Mouse (Mus musculus): Measurements from ENCODE around the gene Got2. TPM values are rescaled to one million over a fixed set of nuclear protein-coding genes. Genes with fewer than 3 reads are reported as not detected.
A peak's percentile ranks its signal among the peaks of the same experiment; 100 is the strongest.

Gene Got2
- total RNA-seq (2014; rRNA removed) (172 and 198 TPM in 2 replicates), polyA plus RNA-seq (2015; fragmentation: Nextera tagmentation; extraction: Ambion mirVana) (190 and 208 TPM in 2 replicates)

- 8% methylated on average over 30 of the region's 31 CpGs for WGBS
- TF ChIP-seq CTCF (IDR thresholded peaks at IDR 0.05; ENCODE audit: low read depth) = peak; percentile 93
These were observed at the start of gene Got2 for GRCm38 (mm10) chr8:95888285-95889136. Gene Got2, minus strand, starts transcription at chr8:95888547.

GRCm38 (mm10) chr8:95932841-95933240 is 44.5 kb upstream of the Got2 start:
- TF ChIP-seq CTCF (IDR thresholded peaks at IDR 0.05; ENCODE audit: low read depth) = no peak
- DNase-seq = peak; percentile 74
- Histone ChIP-seq H3K27me3 (ENCODE audit: insufficient read depth, low read length) (no peaks in the 10 kb centered on the region), H3K4me2 (ENCODE audit: low read depth) (no peak overlapping the region), H3K27ac (ENCODE audit: low read depth, low read length) (no peak overlapping the region), H3K36me3 (ENCODE audit: insufficient read depth) (no peaks in the 10 kb centered on the region), H3K9ac (no peak overlapping the region), H3K9me3 (ENCODE audit: low read length) (no peaks in the 10 kb centered on the region), H3K4me1 (ENCODE audit: insufficient read depth) (no peaks in the 10 kb centered on the region), H3K4me3 (ENCODE audit: low read depth, low read length) (no peak overlapping the region)
- WGBS = 67% methylated on average over 5 of the region's 5 CpGs
- peak; percentile 56; the same call in 1 of the 2 replicates for ATAC-seq

More at GRCm38 (mm10) chr8:95888285-95889136, at the start of gene Got2:
- peaks cover 10% of the 10 kb centered on the region; the same call in 1 of the 2 replicates for H3K4me1 ChIP-seq (ENCODE audit: insufficient read depth)
- H3K4me2 ChIP-seq (ENCODE audit: low read depth) = peak within 1 kb of the TSS; percentile 89
- H3K9me3 ChIP-seq (ENCODE audit: low read length) = no peaks in the 10 kb centered on the region
- peak within 1 kb of the TSS; percentile 73 for H3K27ac ChIP-seq (ENCODE audit: low read depth, low read length)
- no peaks in the 10 kb centered on the region for H3K27me3 ChIP-seq (ENCODE audit: insufficient read depth, low read length)
- peak within 1 kb of the TSS; percentile 92 for H3K4me3 ChIP-seq (ENCODE audit: low read depth, low read length)
- H3K9ac ChIP-seq = peak within 1 kb of the TSS; percentile 88
- no peaks in the 10 kb centered on the region for H3K36me3 ChIP-seq (ENCODE audit: insufficient read depth)
- peak; percentile 94 for DNase-seq
- peak; percentile 93 for ATAC-seq

GRCm38 (mm10) chr8:95929821-95930220 is 41.5 kb upstream of the Got2 start:
- peak; percentile 62 for DNase-seq
- H3K36me3 ChIP-seq (ENCODE audit: insufficient read depth) = no peaks in the 10 kb centered on the region
- no peaks in the 10 kb centered on the region for H3K27me3 ChIP-seq (ENCODE audit: insufficient read depth, low read length)
- H3K4me3 ChIP-seq (ENCODE audit: low read depth, low read length) = no peak overlapping the region
- 50% methylated on average over 4 of the region's 4 CpGs for WGBS
- no peak overlapping the region for H3K9ac ChIP-seq
- H3K27ac ChIP-seq (ENCODE audit: low read depth, low read length) = no peak overlapping the region
- H3K4me1 ChIP-seq (ENCODE audit: insufficient read depth) = no peaks in the 10 kb centered on the region
- H3K4me2 ChIP-seq (ENCODE audit: low read depth) = no peak overlapping the region
- H3K9me3 ChIP-seq (ENCODE audit: low read length) = no peaks in the 10 kb centered on the region
- peak; percentile 69 for ATAC-seq
- TF ChIP-seq CTCF (IDR thresholded peaks at IDR 0.05; ENCODE audit: low read depth) = no peak

GRCm38 (mm10) chr8:95916106-95916505 is 27.8 kb upstream of the Got2 start:
- TF ChIP-seq CTCF (IDR thresholded peaks at IDR 0.05; ENCODE audit: low read depth) = no peak
- H3K9me3 ChIP-seq (ENCODE audit: low read length) = no peaks in the 10 kb centered on the region
- peak; percentile 9 for DNase-seq
- peak overlapping the region; percentile 14; the same call in 1 of the 2 replicates for H3K9ac ChIP-seq
- H3K4me1 ChIP-seq (ENCODE audit: insufficient read depth) = no peaks in the 10 kb centered on the region
- peak overlapping the region; percentile 52 for H3K4me2 ChIP-seq (ENCODE audit: low read depth)
- peak; percentile 67 for ATAC-seq
- peak overlapping the region; percentile 19; the same call in 1 of the 2 replicates for H3K4me3 ChIP-seq (ENCODE audit: low read depth, low read length)
- no peaks in the 10 kb centered on the region; the same call in 1 of the 2 replicates for H3K27me3 ChIP-seq (ENCODE audit: insufficient read depth, low read length)
- no peak overlapping the region for H3K27ac ChIP-seq (ENCODE audit: low read depth, low read length)
- 9% methylated on average over 9 of the region's 9 CpGs for WGBS
- no peaks in the 10 kb centered on the region for H3K36me3 ChIP-seq (ENCODE audit: insufficient read depth)

GRCm38 (mm10) chr8:95914905-95915643 is 26.7 kb upstream of the Got2 start:
- Histone ChIP-seq H3K9me3 (ENCODE audit: low read length) (no peaks in the 10 kb centered on the region), H3K27me3 (ENCODE audit: insufficient read depth, low read length) (no peaks in the 10 kb centered on the region; the same call in 1 of the 2 replicates), H3K4me3 (ENCODE audit: low read depth, low read length) (no peak overlapping the region), H3K4me2 (ENCODE audit: low read depth) (no peak overlapping the region), H3K4me1 (ENCODE audit: insufficient read depth) (no peaks in the 10 kb centered on the region), H3K36me3 (ENCODE audit: insufficient read depth) (no peaks in the 10 kb centered on the region), H3K27ac (ENCODE audit: low read depth, low read length) (no peak overlapping the region), H3K9ac (no peak overlapping the region)
- DNase-seq = peak; percentile 89
- 8% methylated on average over 7 of the region's 7 CpGs for WGBS
- TF ChIP-seq CTCF (IDR thresholded peaks at IDR 0.05; ENCODE audit: low read depth) = peak; percentile 92
- peak; percentile 92 for ATAC-seq

DNA sequence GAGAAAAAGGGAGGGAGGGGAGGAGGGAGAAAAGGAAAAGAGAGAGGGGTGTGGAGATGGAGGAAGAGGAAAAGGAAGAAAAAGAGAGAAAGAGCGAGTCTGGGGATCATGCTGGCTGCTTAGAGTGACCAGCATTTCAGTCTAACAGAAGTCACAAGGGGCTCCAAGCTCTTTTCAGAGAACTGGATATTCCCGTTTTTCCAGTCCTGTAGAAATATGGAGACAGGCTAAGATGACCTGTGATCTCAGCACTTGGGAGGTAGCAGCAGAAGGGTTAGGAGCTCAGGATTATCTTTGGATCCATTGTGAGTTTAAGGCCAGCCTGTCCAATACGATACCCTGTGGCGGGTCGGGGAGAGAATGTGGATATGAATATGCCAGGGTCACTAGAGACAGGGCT is 22.9 kb upstream of the Got2 start:
- ATAC-seq (no peak), DNase-seq (no peak)
- no peak overlapping the region for H3K4me2 ChIP-seq (ENCODE audit: low read depth)
- no peak overlapping the region for H3K9ac ChIP-seq
- no peaks in the 10 kb centered on the region for H3K4me1 ChIP-seq (ENCODE audit: insufficient read depth)
- no peaks in the 10 kb centered on the region for H3K36me3 ChIP-seq (ENCODE audit: insufficient read depth)
- no peaks in the 10 kb centered on the region; the same call in 1 of the 2 replicates for H3K27me3 ChIP-seq (ENCODE audit: insufficient read depth, low read length)
- H3K4me3 ChIP-seq (ENCODE audit: low read depth, low read length) = no peak overlapping the region
- H3K27ac ChIP-seq (ENCODE audit: low read depth, low read length) = no peak overlapping the region
- WGBS = 77% methylated on average over 5 of the region's 5 CpGs
- H3K9me3 ChIP-seq (ENCODE audit: low read length) = no peaks in the 10 kb centered on the region
- TF ChIP-seq CTCF (IDR thresholded peaks at IDR 0.05; ENCODE audit: low read depth) = no peak

Data from forebrain, postnatal 0 days (tissue).